Mouse (Mus musculus) embryonic facial prominence, embryonic 13.5 days (tissue): ENCODE measurements around the gene Sp100. TPM values are rescaled to one million over a fixed set of nuclear protein-coding genes. Genes with fewer than 3 reads are reported as not detected.

ENCODE experiments used
- ATAC-seq: fragments of 200-750 bp; cut with Nextera tagmentation; 2 replicates; pipeline ENCODE4 v1.8.0; 2017; ENCODE audit warnings: low read depth; ENCODE audit not compliant: insufficient number of reproducible peaks, insufficient read depth, low FRiP score, low TSS enrichment
- H3K27ac ChIP-seq: fragments of 300-500 bp; sonication (generic); 2 replicates; pipeline ENCODE4 v1.5.1; 2015; ENCODE audit warnings: moderate library complexity, mild to moderate bottlenecking, inconsistent platforms
- H3K27me3 ChIP-seq: fragments of 300-500 bp; sonication (generic); 2 replicates; pipeline ENCODE4 v1.6.1; 2015; ENCODE audit warnings: mild to moderate bottlenecking, inconsistent platforms
- H3K36me3 ChIP-seq: fragments of 300-500 bp; sonication (generic); 2 replicates; pipeline ENCODE4 v1.6.1; 2015; ENCODE audit warnings: mild to moderate bottlenecking, inconsistent platforms
- H3K4me1 ChIP-seq: fragments of 300-500 bp; sonication (generic); 2 replicates; pipeline ENCODE4 v1.6.1; 2015; ENCODE audit warnings: inconsistent platforms
- H3K4me2 ChIP-seq: fragments of 300-500 bp; sonication (generic); 2 replicates; pipeline ENCODE4 v1.6.1; 2015; ENCODE audit warnings: moderate library complexity, mild to moderate bottlenecking, inconsistent platforms
- H3K4me3 ChIP-seq: fragments of 300-500 bp; sonication (generic); 2 replicates; pipeline ENCODE4 v1.5.1; 2015; ENCODE audit warnings: mild to moderate bottlenecking, inconsistent platforms
- H3K9ac ChIP-seq: fragments of 300-500 bp; sonication (generic); 2 replicates; pipeline ENCODE4 v1.6.1; 2015; ENCODE audit warnings: mild to moderate bottlenecking, inconsistent platforms
- H3K9me3 ChIP-seq: fragments of 300-500 bp; sonication (generic); 2 replicates; pipeline ENCODE4 v1.6.1; 2016; ENCODE audit warnings: inconsistent platforms
- WGBS: fragments of 180-500 bp; shearing (Covaris S2); methylation state at CpG from one replicate; pipeline ENCODE4 v1.1.7; 2015; ENCODE audit warnings: mixed read lengths; 5-methylcytosine and 5-hydroxymethylcytosine counted together
- polyA plus RNA-seq: library from polyadenylated mRNA; unstranded; fragments of >200 nt; fragmentation: Nextera tagmentation; extraction: Ambion mirVana; gene quantifications from 2 replicates; pipeline ENCODE4 v1.2.1, GENCODE M21; 2015

Sp100 gene
- polyA plus RNA-seq, 1 experiment from 2014 or later: 1.0 TPM

DNA sequence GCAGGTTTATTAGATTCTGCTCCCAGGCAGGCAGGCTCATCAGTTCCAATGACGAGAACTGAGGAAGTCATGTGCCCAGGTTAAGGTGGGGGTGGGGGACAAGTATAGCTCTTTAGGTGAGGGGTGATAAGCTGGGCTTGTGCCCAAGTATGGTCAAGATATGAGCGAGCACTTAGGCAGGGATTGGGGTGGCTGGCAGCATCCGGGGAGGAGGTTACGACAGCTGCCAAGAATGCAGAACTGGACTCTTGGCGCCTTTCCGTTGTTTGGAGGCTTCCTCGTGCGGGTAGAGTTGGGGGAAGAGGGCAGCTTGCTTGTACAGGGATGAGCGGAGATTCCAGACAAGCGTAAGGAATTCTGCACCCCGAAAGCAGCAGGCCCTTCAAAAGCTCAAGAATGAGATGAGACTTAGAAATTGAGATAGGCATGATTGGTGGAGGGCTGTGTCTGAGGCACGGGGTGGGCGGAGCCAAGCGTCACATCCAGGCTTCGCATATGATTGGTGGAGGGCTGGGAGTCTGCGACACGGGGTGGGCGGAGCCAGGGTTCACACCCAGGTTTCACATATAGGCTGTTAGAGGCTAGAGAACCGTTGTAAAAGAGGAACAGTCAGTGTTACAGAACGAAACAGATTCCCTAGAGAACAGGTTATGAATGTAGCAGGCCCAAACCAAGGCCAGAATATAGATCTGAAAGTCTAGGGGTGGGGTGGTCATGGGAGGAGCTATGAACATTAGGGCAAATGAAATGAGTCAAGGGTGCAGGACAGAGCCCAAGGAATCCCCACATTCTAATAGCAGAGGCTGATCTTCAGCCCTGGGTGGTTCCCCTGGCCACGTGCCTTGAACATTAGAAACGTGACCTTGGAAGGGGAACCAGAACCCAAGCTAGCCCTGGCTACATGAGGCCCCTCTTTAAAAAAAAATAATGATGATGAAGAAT, 53.7 kb downstream of the Sp100 start:
- Histone ChIP-seq H3K36me3 (no peaks in the 10 kb centered on the region), H3K27ac (no peak overlapping the region), H3K4me2 (peak overlapping the region; percentile 61), H3K4me1 (no peaks in the 10 kb centered on the region), H3K9me3 (no peaks in the 10 kb centered on the region), H3K9ac (peak overlapping the region; percentile 51; the same call in 1 of the 2 replicates), H3K4me3 (peak overlapping the region; percentile 40), H3K27me3 (no peaks in the 10 kb centered on the region)
- peak; percentile 93 for ATAC-seq
- 21% methylated on average over 22 of the region's 22 CpGs for WGBS

- Histone ChIP-seq H3K36me3 (no peaks in the 10 kb centered on the region), H3K4me1 (no peaks in the 10 kb centered on the region), H3K9ac (no peak overlapping the region), H3K4me3 (no peak overlapping the region), H3K27ac (no peak overlapping the region), H3K4me2 (no peak overlapping the region), H3K9me3 (no peaks in the 10 kb centered on the region), H3K27me3 (no peaks in the 10 kb centered on the region)
- 89% methylated on average over 1 of the region's 1 CpGs for WGBS
- no peak for ATAC-seq
Measured at GRCm38 (mm10) chr1:85705552-85705951, 55.8 kb downstream of the Sp100 start.

GRCm38 (mm10) chr1:85706754-85707153, 57.0 kb downstream of the Sp100 start:
- H3K4me1 ChIP-seq: no peaks in the 10 kb centered on the region
- ATAC-seq: no peak
- H3K4me3 ChIP-seq: no peak overlapping the region
- no peaks in the 10 kb centered on the region for H3K36me3 ChIP-seq
- no peak overlapping the region for H3K9ac ChIP-seq
- H3K27me3 ChIP-seq: no peaks in the 10 kb centered on the region
- no peaks in the 10 kb centered on the region for H3K9me3 ChIP-seq
- 82% methylated on average over 2 of the region's 2 CpGs for WGBS
- no peak overlapping the region for H3K4me2 ChIP-seq
- H3K27ac ChIP-seq: no peak overlapping the region

DNA sequence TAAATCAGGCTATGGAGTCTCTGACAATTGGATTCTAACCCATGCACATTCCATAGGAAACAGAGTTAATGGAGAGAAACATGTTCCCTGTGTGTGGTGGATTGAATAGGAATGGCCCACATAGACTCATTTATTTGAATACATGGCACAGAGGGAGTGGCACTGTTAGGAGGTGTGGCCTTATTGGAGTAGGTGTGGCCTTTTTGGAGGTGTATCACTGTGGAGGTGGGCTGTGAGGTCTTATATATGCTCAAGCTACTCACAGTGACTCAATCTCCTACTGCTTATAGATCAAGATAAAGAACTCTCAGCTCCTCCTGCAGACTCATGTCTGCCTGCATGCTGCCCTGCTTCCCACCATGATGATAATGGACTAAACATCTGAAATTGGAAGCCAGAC, 64.7 kb downstream of the Sp100 start:
- Histone ChIP-seq H3K4me1 (no peaks in the 10 kb centered on the region), H3K4me3 (no peak overlapping the region), H3K36me3 (no peaks in the 10 kb centered on the region), H3K9ac (no peak overlapping the region), H3K27me3 (no peaks in the 10 kb centered on the region), H3K9me3 (no peaks in the 10 kb centered on the region), H3K27ac (no peak overlapping the region), H3K4me2 (no peak overlapping the region)
- ATAC-seq: no peak

DNA sequence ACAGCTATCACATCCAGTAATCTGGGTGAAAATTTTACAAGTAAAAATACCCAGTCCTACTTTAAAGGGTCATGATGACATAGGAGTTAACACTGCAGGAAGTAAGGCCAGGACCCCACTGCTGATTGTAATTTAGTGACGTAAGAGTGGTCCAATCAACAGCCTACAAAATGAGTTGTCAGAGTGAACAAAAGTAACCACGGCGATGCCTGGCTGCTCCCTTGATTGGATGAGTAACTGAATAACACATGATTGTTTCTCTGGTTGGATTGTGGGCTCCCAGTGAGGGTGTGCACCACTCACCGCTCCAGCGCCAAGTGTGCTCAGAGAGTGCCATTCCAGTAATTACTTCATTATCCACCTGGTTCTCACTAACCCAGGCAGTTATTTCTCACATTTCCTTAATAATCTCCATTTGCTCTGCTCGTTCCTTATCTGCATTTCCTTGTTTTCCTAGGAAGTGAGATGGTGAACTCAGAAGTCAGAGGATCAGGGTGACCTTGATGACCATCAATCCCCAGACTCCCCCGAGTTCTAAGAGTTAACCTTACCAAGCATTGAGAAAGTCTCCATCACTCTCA, 66.7 kb downstream of the Sp100 start:
- H3K27me3 ChIP-seq: no peaks in the 10 kb centered on the region
- H3K4me2 ChIP-seq: no peak overlapping the region
- H3K4me3 ChIP-seq: no peak overlapping the region
- no peaks in the 10 kb centered on the region for H3K9me3 ChIP-seq
- no peak overlapping the region for H3K9ac ChIP-seq
- ATAC-seq: no peak
- no peaks in the 10 kb centered on the region for H3K36me3 ChIP-seq
- no peaks in the 10 kb centered on the region for H3K4me1 ChIP-seq
- 58% methylated on average over 7 of the region's 7 CpGs for WGBS
- no peak overlapping the region for H3K27ac ChIP-seq

GRCm38 (mm10) chr1:85719049-85719448, 69.3 kb downstream of the Sp100 start:
- Histone ChIP-seq H3K9me3 (no peaks in the 10 kb centered on the region), H3K9ac (no peak overlapping the region), H3K4me1 (no peaks in the 10 kb centered on the region), H3K36me3 (no peaks in the 10 kb centered on the region), H3K4me2 (no peak overlapping the region), H3K27ac (no peak overlapping the region), H3K27me3 (no peaks in the 10 kb centered on the region), H3K4me3 (no peak overlapping the region)
- no peak for ATAC-seq
- 85% methylated on average over 4 of the region's 4 CpGs for WGBS

DNA sequence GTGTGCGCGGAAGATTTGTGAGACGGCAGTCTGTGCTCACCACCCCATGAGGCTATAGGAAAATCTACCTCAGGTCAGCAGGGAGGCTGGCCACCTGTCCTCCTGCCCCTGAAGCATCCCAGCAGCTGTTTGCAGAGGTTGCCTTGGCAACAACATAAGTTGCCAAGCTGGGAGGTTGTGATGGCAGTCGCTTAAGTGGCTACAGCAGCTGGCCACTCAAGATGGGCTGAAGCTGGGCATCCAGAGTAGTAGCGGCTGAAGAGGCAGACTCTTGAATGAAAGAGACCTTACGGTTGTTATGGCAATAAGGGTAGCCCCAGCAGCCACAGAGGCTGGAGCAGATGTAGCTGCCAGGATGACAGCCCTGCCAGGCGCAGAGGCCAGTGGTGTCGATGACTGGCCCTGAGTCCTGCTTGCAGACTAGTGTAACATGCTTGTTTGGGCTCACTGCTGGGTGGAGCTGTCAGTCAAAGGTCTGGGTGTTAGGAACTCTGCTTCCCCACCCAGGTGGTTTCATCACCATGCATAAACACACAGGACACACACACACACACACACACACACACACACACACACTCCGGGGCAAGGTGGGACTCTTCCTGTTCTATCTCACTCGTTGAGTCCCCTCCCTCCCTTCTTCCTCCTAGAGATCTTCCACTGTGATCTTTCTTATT, 70.6 kb downstream of the Sp100 start:
- H3K4me3 ChIP-seq: no peak overlapping the region
- no peaks in the 10 kb centered on the region for H3K36me3 ChIP-seq
- no peaks in the 10 kb centered on the region for H3K27me3 ChIP-seq
- no peaks in the 10 kb centered on the region for H3K9me3 ChIP-seq
- 70% methylated on average over 10 of the region's 10 CpGs for whole genome bisulfite sequencing
- ATAC-seq: no peak
- H3K9ac ChIP-seq: no peak overlapping the region
- no peak overlapping the region for H3K4me2 ChIP-seq
- H3K27ac ChIP-seq: no peak overlapping the region
- no peaks in the 10 kb centered on the region for H3K4me1 ChIP-seq

- Histone ChIP-seq H3K36me3 (no peaks in the 10 kb centered on the region), H3K9me3 (no peaks in the 10 kb centered on the region), H3K4me3 (no peak overlapping the region), H3K4me1 (no peaks in the 10 kb centered on the region), H3K4me2 (no peak overlapping the region), H3K27me3 (no peaks in the 10 kb centered on the region), H3K9ac (no peak overlapping the region), H3K27ac (no peak overlapping the region)
- no peak for ATAC-seq
- 68% methylated on average over 6 of the region's 6 CpGs for WGBS
Measured at GRCm38 (mm10) chr1:85730471-85730870, 80.7 kb downstream of the Sp100 start.

- Histone ChIP-seq H3K27ac (no peak overlapping the region), H3K9me3 (no peaks in the 10 kb centered on the region), H3K4me1 (peaks cover 8% of the 10 kb centered on the region; the same call in 1 of the 2 replicates), H3K4me2 (no peak overlapping the region), H3K9ac (no peak overlapping the region), H3K4me3 (no peak overlapping the region), H3K27me3 (no peaks in the 10 kb centered on the region), H3K36me3 (no peaks in the 10 kb centered on the region)
- WGBS: 87% methylated on average over 3 of the region's 3 CpGs
- no peak for ATAC-seq
Measured at GRCm38 (mm10) chr1:85732581-85732980, 82.8 kb downstream of the Sp100 start.

- no peak overlapping the region for H3K27ac ChIP-seq
- no peak overlapping the region for H3K9ac ChIP-seq
- no peak for ATAC-seq
- no peaks in the 10 kb centered on the region for H3K27me3 ChIP-seq
- H3K36me3 ChIP-seq: no peaks in the 10 kb centered on the region
- H3K4me3 ChIP-seq: no peak overlapping the region
- WGBS: 56% methylated on average over 1 of the region's 1 CpGs
- peaks cover 8% of the 10 kb centered on the region; the same call in 1 of the 2 replicates for H3K4me1 ChIP-seq
- H3K9me3 ChIP-seq: no peaks in the 10 kb centered on the region
- H3K4me2 ChIP-seq: no peak overlapping the region
Measured at GRCm38 (mm10) chr1:85734511-85734910, 84.7 kb downstream of the Sp100 start.

- WGBS: 67% methylated on average over 13 of the region's 13 CpGs
- Histone ChIP-seq H3K4me1 (peaks cover 8% of the 10 kb centered on the region; the same call in 1 of the 2 replicates), H3K36me3 (no peaks in the 10 kb centered on the region), H3K27me3 (no peaks in the 10 kb centered on the region), H3K27ac (no peak overlapping the region), H3K9me3 (no peaks in the 10 kb centered on the region), H3K9ac (0 out of 2 replicates have a peak overlapping the region, but pooled peaks have one; percentile 59), H3K4me2 (peak overlapping the region; percentile 55), H3K4me3 (no peak overlapping the region)
- ATAC-seq: no peak
Measured at GRCm38 (mm10) chr1:85735463-85736123, 85.8 kb downstream of the Sp100 start.
